Mouse (Mus musculus) lung, adult 2 months (tissue): Measurements from ENCODE around the gene Arih2. TPM values are rescaled to one million over a fixed set of nuclear protein-coding genes. Genes with fewer than 3 reads are reported as not detected.
"Not testable (repeated sequence)": the region's sequence is repeated elsewhere in the genome, so short reads cannot be mapped to it uniquely, and the experiment has no call there.

Experiments used
- DNase-seq: peaks from one replicate; pipeline ENCODE4 v3.0.0; 2022
- H3K4me1 ChIP-seq: fragments of 200-500 bp; 2 replicates; pipeline ENCODE4 v1.6.1; 2011; ENCODE audit warnings: low read length; ENCODE audit not compliant: control insufficient read depth, insufficient read depth
- H3K4me3 ChIP-seq: fragments of 200-500 bp; replicated peaks from 2 replicates; pipeline ENCODE3; 2011; ENCODE audit warnings: low read depth, mild to moderate bottlenecking, control low read depth, low read length; ENCODE audit errors: extremely low read depth
- CTCF ChIP-seq: fragments of 200-500 bp; IDR thresholded peaks from 2 replicates; pipeline ENCODE4 v1.5.1; 2011; ENCODE audit warnings: mild to moderate bottlenecking, low read length, control low read depth; ENCODE audit not compliant: insufficient read depth
- POLR2A ChIP-seq: fragments of 200-500 bp; IDR thresholded peaks from 2 replicates; pipeline ENCODE4 v1.6.1; 2011; ENCODE audit warnings: low read depth, mild to moderate bottlenecking, control low read depth, low read length, borderline replicate concordance; ENCODE audit errors: extremely low read depth
- WGBS: fragments of 180-500 bp; shearing (Covaris S2); methylation state at CpG from one replicate; pipeline ENCODE4 v1.1.7; 2018; 5-methylcytosine and 5-hydroxymethylcytosine counted together
- polyA plus RNA-seq: library from polyadenylated mRNA; depleted of rRNA; stranded (reverse); fragments of >200 nt; gene quantifications from 2 replicates; pipeline ENCODE4 v1.2.3, GENCODE M21; 2012

The Arih2 gene
- polyA plus RNA-seq, 1 experiment = 35.4 TPM

GRCm38 (mm10) chr9:108688451-108688850 lies 39.3 kb upstream of the Arih2 start:
- peaks cover 6% of the 10 kb centered on the region; the same call in 1 of the 2 replicates for H3K4me1 ChIP-seq
- TF ChIP-seq POLR2A (no peak), CTCF (no peak)
- WGBS = 55% methylated on average over 9 of the region's 9 CpGs
- DNase-seq = peak; percentile 59
- H3K4me3 ChIP-seq = no peak overlapping the region

GRCm38 (mm10) chr9:108687686-108688085 lies 38.5 kb upstream of the Arih2 start:
- peaks cover 4% of the 10 kb centered on the region; the same call in 1 of the 2 replicates for H3K4me1 ChIP-seq
- DNase-seq = peak; percentile 35
- WGBS = 70% methylated on average over 2 of the region's 2 CpGs
- H3K4me3 ChIP-seq = no peak overlapping the region
- no peak for TF ChIP-seq CTCF
- TF ChIP-seq POLR2A = no peak

GRCm38 (mm10) chr9:108687181-108687580 lies 38.0 kb upstream of the Arih2 start:
- DNase-seq = no peak
- Histone ChIP-seq H3K4me1 (peaks cover 4% of the 10 kb centered on the region; the same call in 1 of the 2 replicates), H3K4me3 (no peak overlapping the region)
- WGBS = 72% methylated on average over 6 of the region's 6 CpGs
- no peak for TF ChIP-seq CTCF
- TF ChIP-seq POLR2A = no peak

GRCm38 (mm10) chr9:108686475-108686887 lies 37.3 kb upstream of the Arih2 start:
- H3K4me1 ChIP-seq = peaks cover under 1% of the 10 kb centered on the region; the same call in 1 of the 2 replicates
- no peak for TF ChIP-seq POLR2A
- no peak for TF ChIP-seq CTCF
- WGBS = 57% methylated on average over 4 of the region's 4 CpGs
- peak; percentile 33 for DNase-seq
- H3K4me3 ChIP-seq = no peak overlapping the region

GRCm38 (mm10) chr9:108680026-108680425 lies 30.8 kb upstream of the Arih2 start:
- TF ChIP-seq CTCF (no peak), POLR2A (no peak)
- H3K4me3 ChIP-seq = no peak overlapping the region
- 93% methylated on average over 15 of the region's 15 CpGs for WGBS
- H3K4me1 ChIP-seq = no peaks in the 10 kb centered on the region
- no peak for DNase-seq

- 60% methylated on average over 2 of the region's 2 CpGs for WGBS
- no peak overlapping the region for H3K4me3 ChIP-seq
- no peaks in the 10 kb centered on the region for H3K4me1 ChIP-seq
- no peak for DNase-seq
- TF ChIP-seq POLR2A (no peak), CTCF (peak; percentile 11; the same call in 1 of the 2 replicates)
Measured at GRCm38 (mm10) chr9:108673151-108673550, 24.0 kb upstream of the Arih2 start.

GRCm38 (mm10) chr9:108669875-108670274 lies 20.7 kb upstream of the Arih2 start:
- Histone ChIP-seq H3K4me1 (no peaks in the 10 kb centered on the region), H3K4me3 (no peak overlapping the region)
- TF ChIP-seq CTCF (no peak), POLR2A (no peak)
- DNase-seq = no peak
- WGBS = 69% methylated on average over 8 of the region's 8 CpGs

GRCm38 (mm10) chr9:108662660-108663059 lies 13.5 kb upstream of the Arih2 start:
- TF ChIP-seq POLR2A = no peak
- TF ChIP-seq CTCF = no peak
- Histone ChIP-seq H3K4me3 (peak overlapping the region; percentile 78), H3K4me1 (peaks cover 3% of the 10 kb centered on the region; the same call in 1 of the 2 replicates)
- WGBS = 27% methylated on average over 6 of the region's 6 CpGs
- no peak for DNase-seq

GRCm38 (mm10) chr9:108661677-108662612 lies 12.8 kb upstream of the Arih2 start, which contains the start of gene Slc25a20:
Gene Slc25a20, plus strand, starts transcription at chr9:108662088.
- TF ChIP-seq POLR2A (peak; percentile 49; the same call in 1 of the 2 replicates), CTCF (no peak)
- WGBS = 3% methylated on average over 37 of the region's 37 CpGs
- peaks cover 3% of the 10 kb centered on the region; the same call in 1 of the 2 replicates for H3K4me1 ChIP-seq
- peak; percentile 87 for DNase-seq
- H3K4me3 ChIP-seq = peak within 1 kb of the TSS; percentile 78

- not testable (repeated sequence) for H3K4me3 ChIP-seq, H3K4me1 ChIP-seq, DNase-seq
- 61% methylated on average over 7 of the region's 7 CpGs for WGBS
Measured at GRCm38 (mm10) chr9:108655865-108656264, 6.7 kb upstream of the Arih2 start.
